Comparison of ENCODE assay signal across 8 mouse cellular contexts in the genomic region with DNA sequence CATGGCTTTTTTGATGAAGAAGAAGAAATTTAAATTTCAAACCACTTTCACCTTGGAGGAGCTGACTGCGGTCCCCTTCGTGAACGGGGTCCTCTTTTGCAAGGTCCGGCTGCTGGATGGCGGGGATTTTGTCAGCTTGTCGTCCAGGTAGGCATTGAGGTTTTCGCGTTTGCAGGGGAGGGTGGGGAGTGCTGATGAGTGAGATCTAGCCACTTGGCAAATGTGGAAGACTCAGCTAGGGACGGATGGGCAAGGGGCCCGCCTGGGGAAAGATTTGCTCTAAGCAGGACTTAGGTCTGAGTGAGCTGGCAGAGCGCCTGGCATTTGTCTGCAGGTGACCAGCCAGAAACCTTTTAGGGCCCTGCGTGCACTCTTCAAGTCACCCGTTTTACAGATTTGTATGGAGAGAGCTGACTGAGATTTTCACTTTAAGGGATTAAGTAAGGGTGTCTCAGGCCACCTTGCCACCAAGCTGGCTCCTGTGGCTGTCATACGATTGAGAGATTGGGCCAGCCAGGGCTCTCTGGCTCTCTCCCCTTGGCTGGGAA. TPM values are rescaled to one million over a fixed set of nuclear protein-coding genes. Genes with fewer than 3 reads are reported as not detected.
DNase-seq lines count a peak whose midpoint lies in the region; ATAC-seq and TF ChIP-seq lines count a peak whose summit lies in the region.

No protein-coding gene starts in this region.

- no peaks in the 10 kb centered on the region for H3K36me3 ChIP-seq in liver, adult 2 months (ENCODE audit: control insufficient read depth, insufficient read depth, low read length)
- H3K36me3 ChIP-seq in forebrain, embryonic 13.5 days (ENCODE audit: poor library complexity, severe bottlenecking), result no peaks in the 10 kb centered on the region
- no peaks in the 10 kb centered on the region for H3K36me3 ChIP-seq in kidney, adult 2 months (ENCODE audit: control insufficient read depth, insufficient read depth, low read length)
- H3K36me3 ChIP-seq in stomach, postnatal 0 days (ENCODE audit: control insufficient read depth, insufficient read depth, low read length), result no peaks in the 10 kb centered on the region

- H3K79me2 ChIP-seq in liver, adult 2 months (ENCODE audit: control insufficient read depth, insufficient read depth, low read length), result peaks cover 31% of the 10 kb centered on the region; the same call in 1 of the 2 replicates

- H3K27ac ChIP-seq in liver, adult 2 months (replicated peaks; ENCODE audit: insufficient read depth, low read depth, low read length), result peak overlapping the region; percentile 94
- H3K27ac ChIP-seq in bone marrow, adult 2 months (ENCODE audit: control insufficient read depth, insufficient read depth, low read depth, low read length, poor library complexity), result peak overlapping the region; percentile 96
- peak overlapping the region; percentile 35; the same call in 1 of the 2 replicates for H3K27ac ChIP-seq in forebrain, embryonic 13.5 days
- H3K27ac ChIP-seq in kidney, adult 2 months (ENCODE audit: insufficient read depth, low read depth, low read length), result peak overlapping the region; percentile 97
- peak overlapping the region; percentile 99 for H3K27ac ChIP-seq in stomach, postnatal 0 days (replicated peaks)

- WGBS in liver, adult 2 months, result 4% methylated on average over 14 of the region's 14 CpGs
- WGBS in bone marrow, adult 2 months, result 3% methylated on average over 14 of the region's 14 CpGs
- WGBS in forebrain, embryonic 13.5 days, result under 1% methylated on average over 14 of the region's 14 CpGs
- 4% methylated on average over 14 of the region's 14 CpGs for WGBS in kidney, adult 2 months
- WGBS in stomach, postnatal 0 days, result 2% methylated on average over 14 of the region's 14 CpGs

- no peaks in the 10 kb centered on the region for H3K27me3 ChIP-seq in liver, adult 2 months (ENCODE audit: control insufficient read depth, insufficient read depth, low read length)
- H3K27me3 ChIP-seq in forebrain, embryonic 13.5 days, result no peaks in the 10 kb centered on the region
- no peaks in the 10 kb centered on the region for H3K27me3 ChIP-seq in kidney, adult 2 months (replicated peaks; ENCODE audit: control insufficient read depth, insufficient read depth, low read length)
- no peaks in the 10 kb centered on the region for H3K27me3 ChIP-seq in stomach, postnatal 0 days (ENCODE audit: control insufficient read depth, insufficient read depth, low read length)

- no peak for ATAC-seq in forebrain, embryonic 13.5 days
- no peak for ATAC-seq in stomach, postnatal 0 days (ENCODE audit: low FRiP score, low TSS enrichment)

- H3K9me3 ChIP-seq in forebrain, embryonic 13.5 days (replicated peaks), result no peaks in the 10 kb centered on the region
- no peaks in the 10 kb centered on the region for H3K9me3 ChIP-seq in stomach, postnatal 0 days (ENCODE audit: control insufficient read depth, low read length)

- no peak for TF ChIP-seq CTCF in liver, adult 2 months (IDR thresholded peaks at IDR 0.05; ENCODE audit: low read depth, low read length)
- no peak for TF ChIP-seq CTCF in bone marrow, adult 2 months (IDR thresholded peaks at IDR 0.05; ENCODE audit: control insufficient read depth, insufficient read depth, low read length)
- no peak for TF ChIP-seq CTCF in kidney, adult 2 months (conservative IDR thresholded peaks at IDR 0.05; ENCODE audit: insufficient read depth, insufficient read length, low read depth, low read length)
- TF ChIP-seq CTCF in stomach, postnatal 0 days (IDR thresholded peaks at IDR 0.05; ENCODE audit: low read depth), result no peak

- peak overlapping the region; percentile 84 for H3K4me2 ChIP-seq in forebrain, embryonic 13.5 days
- H3K4me2 ChIP-seq in stomach, postnatal 0 days (replicated peaks; ENCODE audit: low read depth), result peak overlapping the region; percentile 60

- H3K9ac ChIP-seq in liver, adult 2 months (ENCODE audit: low read depth, low read length), result peak overlapping the region; percentile 96
- peak overlapping the region; percentile 92 for H3K9ac ChIP-seq in forebrain, embryonic 13.5 days
- peak overlapping the region; percentile 93 for H3K9ac ChIP-seq in stomach, postnatal 0 days (ENCODE audit: low read length)

- peak overlapping the region; percentile 87 for H3K4me3 ChIP-seq in liver, adult 2 months (ENCODE audit: insufficient read depth, low read depth, low read length)
- peak overlapping the region; percentile 69 for H3K4me3 ChIP-seq in bone marrow, adult 2 months (replicated peaks; ENCODE audit: control insufficient read depth, low read depth, low read length)
- peak overlapping the region; percentile 93 for H3K4me3 ChIP-seq in forebrain, embryonic 13.5 days
- peak overlapping the region; percentile 74 for H3K4me3 ChIP-seq in kidney, adult 2 months (ENCODE audit: insufficient read depth, low read depth, low read length)
- H3K4me3 ChIP-seq in stomach, postnatal 0 days (ENCODE audit: low read depth, low read length), result peak overlapping the region; percentile 80

- TF ChIP-seq POLR2A in liver, adult 2 months (IDR thresholded peaks at IDR 0.05; ENCODE audit: extremely low read depth, insufficient read depth, low read length), result no peak
- TF ChIP-seq POLR2A in bone marrow, adult 2 months (IDR thresholded peaks at IDR 0.05; ENCODE audit: borderline replicate concordance, control insufficient read depth, low read depth, low read length), result no peak
- no peak for TF ChIP-seq POLR2A in kidney, adult 2 months (IDR thresholded peaks at IDR 0.05; ENCODE audit: low read depth, low read length)

- H3K4me1 ChIP-seq in liver, adult 2 months (ENCODE audit: control insufficient read depth, insufficient read depth, low read length), result peaks cover 16% of the 10 kb centered on the region
- peaks cover 5% of the 10 kb centered on the region for H3K4me1 ChIP-seq in bone marrow, adult 2 months (ENCODE audit: control insufficient read depth, insufficient read depth, low read length)
- peaks cover 57% of the 10 kb centered on the region for H3K4me1 ChIP-seq in forebrain, embryonic 13.5 days
- H3K4me1 ChIP-seq in kidney, adult 2 months (ENCODE audit: control insufficient read depth, insufficient read depth, low read length), result peaks cover 38% of the 10 kb centered on the region
- peaks cover 14% of the 10 kb centered on the region for H3K4me1 ChIP-seq in stomach, postnatal 0 days (replicated peaks; ENCODE audit: control insufficient read depth, insufficient read depth)

- no peak for TF ChIP-seq EP300 in stomach, postnatal 0 days (optimal IDR thresholded peaks at IDR 0.05)

- DNase-seq in liver, adult 2 months (ENCODE audit: extremely low read depth, low read depth, low spot score), result peak; percentile 78
- DNase-seq in liver, result no peak
- peak; percentile 82 for DNase-seq in kidney, adult 2 months
- peak; percentile 48 for DNase-seq in lung, postnatal 10 days
- peak; percentile 42 for DNase-seq in stomach, postnatal 0 days (ENCODE audit: low spot score)
- DNase-seq in ovary, postnatal 10 days (ENCODE audit: low spot score), result no peak

RNA-seq across cellular contexts. Expression of gene Fam102a, which starts 1.0 kb away (rescaled TPM):
- 7.0 and 7.2 TPM in 2 replicates for total RNA-seq in liver, adult 2 months (2014; rRNA removed)
- polyA plus RNA-seq in liver, adult 2 months (2012; rRNA removed), result 10.5 and 11.0 TPM in 2 replicates
- 5.4 and 9.7 TPM in 2 replicates for polyA plus RNA-seq in bone marrow, adult 2 months (2011; ENCODE audit: insufficient read depth, insufficient read length, low replicate concordance, missing spikeins)
- 4.5 and 5.2 TPM in 2 replicates for polyA plus RNA-seq in forebrain, embryonic 13.5 days (2015; fragmentation: Nextera tagmentation; extraction: Ambion mirVana)
- 39.0 and 40.2 TPM in 2 replicates for polyA plus RNA-seq in kidney, adult 2 months (2012; rRNA removed)
- 16.6 and 20.2 TPM in 2 replicates for polyA plus RNA-seq in stomach, postnatal 0 days (2015; fragmentation: Nextera tagmentation; extraction: Ambion mirVana)

RNA-seq across cellular contexts. Expression of gene Dpm2, which starts 34.5 kb away (rescaled TPM):
- total RNA-seq in liver, adult 2 months (2014; rRNA removed), result 6.5 and 8.4 TPM in 2 replicates
- polyA plus RNA-seq in liver, adult 2 months (2012; rRNA removed), result 73.7 and 104 TPM in 2 replicates
- 27.7 and 54.8 TPM in 2 replicates for polyA plus RNA-seq in bone marrow, adult 2 months (2011; ENCODE audit: insufficient read depth, insufficient read length, low replicate concordance, missing spikeins)
- polyA plus RNA-seq in forebrain, embryonic 13.5 days (2015; fragmentation: Nextera tagmentation; extraction: Ambion mirVana), result 127 and 129 TPM in 2 replicates
- 120 and 138 TPM in 2 replicates for polyA plus RNA-seq in kidney, adult 2 months (2012; rRNA removed)
- 87.5 and 91.8 TPM in 2 replicates for polyA plus RNA-seq in stomach, postnatal 0 days (2015; fragmentation: Nextera tagmentation; extraction: Ambion mirVana)

RNA-seq across cellular contexts. Expression of gene Pip5kl1, which starts 38.4 kb away (rescaled TPM):
- total RNA-seq in liver, adult 2 months (2014; rRNA removed), result not detected in 2 replicates
- not detected in 2 replicates for polyA plus RNA-seq in liver, adult 2 months (2012; rRNA removed)
- polyA plus RNA-seq in bone marrow, adult 2 months (2011; ENCODE audit: insufficient read depth, insufficient read length, low replicate concordance, missing spikeins), result not detected in 2 replicates
- polyA plus RNA-seq in forebrain, embryonic 13.5 days (2015; fragmentation: Nextera tagmentation; extraction: Ambion mirVana), result 1.7 and 3.4 TPM in 2 replicates
- 0.14 TPM in 1 of 2 replicates, not detected in the other for polyA plus RNA-seq in kidney, adult 2 months (2012; rRNA removed)
- polyA plus RNA-seq in stomach, postnatal 0 days (2015; fragmentation: Nextera tagmentation; extraction: Ambion mirVana), result 0.08 and 0.18 TPM in 2 replicates

RNA-seq across cellular contexts. Expression of gene 9430097D07Rik, which starts 39.3 kb away (rescaled TPM):
- not detected in 2 replicates for total RNA-seq in liver, adult 2 months (2014; rRNA removed)
- polyA plus RNA-seq in liver, adult 2 months (2012; rRNA removed), result not detected in 2 replicates
- not detected in 2 replicates for polyA plus RNA-seq in bone marrow, adult 2 months (2011; ENCODE audit: insufficient read depth, insufficient read length, low replicate concordance, missing spikeins)
- 0.18 and 0.39 TPM in 2 replicates for polyA plus RNA-seq in forebrain, embryonic 13.5 days (2015; fragmentation: Nextera tagmentation; extraction: Ambion mirVana)
- not detected in 2 replicates for polyA plus RNA-seq in kidney, adult 2 months (2012; rRNA removed)
- polyA plus RNA-seq in stomach, postnatal 0 days (2015; fragmentation: Nextera tagmentation; extraction: Ambion mirVana), result not detected in 2 replicates

RNA-seq across cellular contexts. Expression of gene St6galnac4, which starts 50.7 kb away (rescaled TPM):
- total RNA-seq in liver, adult 2 months (2014; rRNA removed), result 0.74 and 1.2 TPM in 2 replicates
- 2.2 and 2.5 TPM in 2 replicates for polyA plus RNA-seq in liver, adult 2 months (2012; rRNA removed)
- 8.6 and 18.7 TPM in 2 replicates for polyA plus RNA-seq in bone marrow, adult 2 months (2011; ENCODE audit: insufficient read depth, insufficient read length, low replicate concordance, missing spikeins)
- polyA plus RNA-seq in forebrain, embryonic 13.5 days (2015; fragmentation: Nextera tagmentation; extraction: Ambion mirVana), result 14.5 and 16.5 TPM in 2 replicates
- polyA plus RNA-seq in kidney, adult 2 months (2012; rRNA removed), result 7.0 and 7.2 TPM in 2 replicates
- polyA plus RNA-seq in stomach, postnatal 0 days (2015; fragmentation: Nextera tagmentation; extraction: Ambion mirVana), result 7.4 and 7.7 TPM in 2 replicates

Comparison
In these comparisons a context has a peak if more than half of its experiments do, and no peak if none do; other contexts are left out.
1. DNase-seq: peak in liver, adult 2 months (single experiment), kidney, adult 2 months (single experiment), lung, postnatal 10 days (single experiment) and stomach, postnatal 0 days (single experiment); none in liver (single experiment) and ovary, postnatal 10 days (single experiment).
2. H3K27ac ChIP-seq: peak in every context shown above with its lines; median percentile 99 in stomach, postnatal 0 days; 97 in kidney, adult 2 months; 96 in bone marrow, adult 2 months; 94 in liver, adult 2 months; 35 in forebrain, embryonic 13.5 days.
3. Peak in every context shown above with its lines, with median percentiles within 50 percentile points of each other: H3K4me3 ChIP-seq and H3K9ac ChIP-seq.